Mouse (Mus musculus) brown adipose tissue, adult 24 weeks (tissue): ENCODE data around the gene Zfp462. TPM values are rescaled to one million over a fixed set of nuclear protein-coding genes. Genes with fewer than 3 reads are reported as not detected.

Source experiments
- H3K27ac ChIP-seq: fragments of 200-500 bp; replicated peaks from 2 replicates; pipeline ENCODE4 v1.5.1; 2012; ENCODE audit warnings: low read depth, mild to moderate bottlenecking, low read length
- H3K4me1 ChIP-seq: fragments of 200-500 bp; 2 replicates; pipeline ENCODE4 v1.6.1; 2012; ENCODE audit warnings: low read length, mixed read lengths; ENCODE audit not compliant: control insufficient read depth, insufficient read depth, insufficient read length
- H3K4me3 ChIP-seq: fragments of 200-500 bp; 2 replicates; pipeline ENCODE4 v1.5.1; 2012; ENCODE audit warnings: low read depth, mild to moderate bottlenecking, low read length, moderate library complexity; ENCODE audit not compliant: insufficient read depth
- polyA plus RNA-seq: library from polyadenylated mRNA; stranded (reverse); fragments of >200 nt; gene quantifications from 2 replicates; pipeline ENCODE4 v1.2.4, GENCODE M21; 2012; ENCODE audit not compliant: missing spikeins, insufficient read depth, insufficient read length

The Zfp462 gene
- polyA plus RNA-seq, 1 experiment = 2.1 TPM

DNA sequence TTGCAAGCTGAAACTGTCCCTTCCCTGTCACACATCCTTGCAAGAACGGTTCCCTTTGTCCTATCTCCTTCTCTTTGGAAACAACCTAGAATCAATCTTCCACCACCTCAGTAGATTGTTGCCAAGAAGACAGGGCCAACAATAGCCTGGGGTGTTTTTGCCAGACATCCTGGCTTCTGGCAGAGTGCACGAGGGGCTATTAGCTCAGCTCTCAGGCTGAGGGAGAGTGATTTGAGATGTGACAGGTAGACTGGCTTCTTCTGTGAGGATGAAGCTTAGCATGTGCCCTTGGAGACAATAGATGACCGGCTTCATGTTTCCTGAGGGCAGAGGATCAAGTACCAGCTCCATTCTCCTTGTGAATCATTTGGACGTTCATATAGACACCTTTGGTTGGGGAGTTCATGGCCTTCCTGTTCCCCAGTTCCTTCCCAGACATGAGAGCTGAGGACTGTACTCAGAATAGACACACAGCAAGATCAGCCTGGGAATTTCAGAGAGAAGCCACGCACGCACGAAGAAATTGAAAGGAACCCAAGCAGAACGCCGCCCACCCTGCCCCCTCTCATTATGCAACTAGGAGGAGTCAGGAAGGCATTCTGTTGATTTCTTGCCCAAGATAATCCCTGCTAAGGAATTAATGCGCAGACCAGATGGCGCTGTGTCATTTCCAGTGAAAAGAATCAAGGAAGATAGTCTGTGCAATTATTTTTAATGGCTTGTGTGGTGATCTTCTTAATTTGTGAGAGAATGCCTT is 132.5 kb downstream of the Zfp462 start:
- peak overlapping the region; percentile 95 for H3K27ac ChIP-seq
- peaks cover 3% of the 10 kb centered on the region; the same call in 1 of the 2 replicates for H3K4me1 ChIP-seq
- peak overlapping the region; percentile 30; the same call in 1 of the 2 replicates for H3K4me3 ChIP-seq

GRCm38 (mm10) chr4:55077902-55078716 is 133.3 kb downstream of the Zfp462 start:
- Histone ChIP-seq H3K4me1 (peaks cover 3% of the 10 kb centered on the region; the same call in 1 of the 2 replicates), H3K4me3 (no peak overlapping the region), H3K27ac (peak overlapping the region; percentile 95)

DNA sequence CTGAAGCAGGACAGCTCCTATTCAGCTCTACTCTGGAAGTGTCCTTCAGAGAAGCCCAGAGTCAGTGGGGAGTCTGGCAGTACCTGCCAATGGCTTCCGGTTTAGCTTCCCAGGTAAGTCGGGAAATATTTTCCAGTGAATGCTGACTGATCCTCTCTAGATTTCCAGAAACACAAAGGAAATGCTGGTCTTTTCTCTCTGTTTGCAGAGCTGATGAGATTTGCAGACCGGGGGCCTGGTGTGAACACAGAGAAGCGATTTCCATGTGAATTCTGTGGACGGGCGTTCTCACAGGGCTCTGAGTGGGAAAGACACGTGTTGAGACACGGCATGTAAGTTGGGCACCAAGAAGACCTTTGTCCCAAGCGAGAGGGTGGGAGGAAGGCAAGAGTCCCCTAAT is 134.2 kb downstream of the Zfp462 start:
- H3K4me1 ChIP-seq = peaks cover 3% of the 10 kb centered on the region; the same call in 1 of the 2 replicates

DNA sequence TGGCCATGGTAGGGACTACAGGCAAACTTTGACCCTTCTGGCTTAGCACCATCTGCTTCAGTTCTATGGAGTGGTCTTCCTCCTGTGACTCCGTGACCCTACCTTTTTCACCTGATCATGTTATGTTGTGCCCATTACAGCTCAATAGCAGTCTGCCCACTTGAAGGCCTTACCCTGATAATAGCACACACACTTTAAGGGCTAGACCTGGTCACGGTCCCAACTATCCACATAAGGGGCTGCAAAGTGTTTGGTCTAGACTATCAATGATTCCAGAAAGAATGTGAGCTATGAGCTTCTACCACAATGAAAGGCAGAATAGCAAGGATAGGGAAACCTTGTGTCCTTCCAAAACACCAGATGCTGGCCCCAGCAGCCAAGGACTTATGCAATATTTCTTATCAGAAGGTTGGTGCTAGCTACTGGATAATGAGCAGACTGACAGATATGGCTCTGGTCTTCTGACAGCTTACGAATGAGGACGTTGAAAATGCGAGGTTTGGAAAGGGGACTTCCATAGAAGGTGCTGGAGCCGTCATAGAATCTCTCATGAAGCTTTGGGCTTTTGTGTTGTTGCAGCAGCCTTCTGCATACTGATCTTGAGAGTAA is 139.3 kb downstream of the Zfp462 start:
- Histone ChIP-seq H3K27ac (no peak overlapping the region), H3K4me3 (no peak overlapping the region), H3K4me1 (no peaks in the 10 kb centered on the region)

More for the DNA sequence above, 134.2 kb downstream of the Zfp462 start:
- no peak overlapping the region for H3K4me3 ChIP-seq
- H3K27ac ChIP-seq = 0 out of 2 replicates have a peak overlapping the region, but pooled peaks have one; percentile 36

- Histone ChIP-seq H3K4me3 (no peak overlapping the region), H3K27ac (no peak overlapping the region), H3K4me1 (no peaks in the 10 kb centered on the region)
These were observed 143.3 kb downstream of the Zfp462 start for GRCm38 (mm10) chr4:55088153-55088552.

DNA sequence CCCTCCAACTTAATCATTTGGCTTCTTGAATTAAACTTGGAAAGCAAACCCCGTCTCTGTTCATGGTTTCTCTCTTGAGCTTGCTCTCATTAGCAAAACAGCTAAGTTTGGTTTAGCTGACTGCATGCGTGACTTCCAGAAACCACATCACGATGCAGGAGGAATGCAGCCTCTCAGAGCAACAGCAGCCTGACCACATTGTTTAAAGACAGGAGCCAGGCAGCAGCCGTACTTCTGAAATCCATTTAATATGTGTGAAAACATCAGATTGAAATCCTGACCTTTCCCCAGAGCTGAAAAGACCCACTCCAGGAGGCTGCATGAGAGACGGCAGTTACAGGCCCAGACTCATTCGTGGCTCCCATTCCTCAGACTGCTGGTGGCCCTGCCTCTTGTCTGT is 144.1 kb downstream of the Zfp462 start:
- no peak overlapping the region for H3K4me3 ChIP-seq
- no peak overlapping the region for H3K27ac ChIP-seq

GRCm38 (mm10) chr4:55097157-55097556 is 152.3 kb downstream of the Zfp462 start:
- no peaks in the 10 kb centered on the region for H3K4me1 ChIP-seq
- H3K27ac ChIP-seq = no peak overlapping the region
- H3K4me3 ChIP-seq = no peak overlapping the region

More for the DNA sequence above, 144.1 kb downstream of the Zfp462 start:
- no peaks in the 10 kb centered on the region for H3K4me1 ChIP-seq

DNA sequence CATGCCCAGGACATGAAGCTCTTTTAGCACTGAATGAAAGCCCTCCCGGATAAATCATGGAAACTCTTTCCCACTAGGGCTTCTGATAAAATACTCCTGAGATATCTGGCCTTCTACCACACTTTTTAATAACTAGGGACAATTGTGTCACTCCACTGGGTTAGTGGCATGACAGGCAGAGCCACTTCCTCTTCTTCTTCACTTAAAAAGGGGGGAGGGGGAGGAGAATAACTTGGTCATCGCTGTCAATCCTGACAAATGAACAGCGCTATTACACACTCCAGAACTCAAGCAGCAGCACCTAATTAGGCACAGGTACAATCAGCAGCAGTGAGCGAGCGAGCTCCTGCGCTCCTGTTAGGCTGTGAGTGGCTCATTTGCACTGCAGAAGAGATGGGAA is 153.5 kb downstream of the Zfp462 start:
- Histone ChIP-seq H3K4me1 (no peaks in the 10 kb centered on the region), H3K4me3 (no peak overlapping the region), H3K27ac (no peak overlapping the region)

DNA sequence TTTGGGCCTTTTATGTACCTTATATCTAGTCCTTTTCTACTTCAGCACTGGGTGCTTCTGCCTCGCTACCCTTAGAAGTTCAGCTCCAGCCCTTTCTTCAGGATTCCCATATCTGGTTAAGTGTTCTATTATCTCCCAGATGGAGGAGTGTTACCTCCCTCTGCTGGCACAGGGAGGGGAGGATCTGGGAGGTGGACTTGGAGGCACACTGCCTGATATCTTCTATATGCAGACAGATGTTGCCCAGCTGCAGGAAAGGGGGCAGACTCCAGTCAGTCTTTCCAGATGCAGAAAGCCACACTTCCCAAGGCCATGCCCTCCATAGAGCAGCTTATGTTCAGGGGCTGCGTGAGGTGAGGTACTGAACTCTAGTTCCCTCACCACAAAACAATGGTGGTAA is 156.0 kb downstream of the Zfp462 start:
- no peak overlapping the region for H3K4me3 ChIP-seq
- H3K27ac ChIP-seq = no peak overlapping the region
- no peaks in the 10 kb centered on the region for H3K4me1 ChIP-seq

DNA sequence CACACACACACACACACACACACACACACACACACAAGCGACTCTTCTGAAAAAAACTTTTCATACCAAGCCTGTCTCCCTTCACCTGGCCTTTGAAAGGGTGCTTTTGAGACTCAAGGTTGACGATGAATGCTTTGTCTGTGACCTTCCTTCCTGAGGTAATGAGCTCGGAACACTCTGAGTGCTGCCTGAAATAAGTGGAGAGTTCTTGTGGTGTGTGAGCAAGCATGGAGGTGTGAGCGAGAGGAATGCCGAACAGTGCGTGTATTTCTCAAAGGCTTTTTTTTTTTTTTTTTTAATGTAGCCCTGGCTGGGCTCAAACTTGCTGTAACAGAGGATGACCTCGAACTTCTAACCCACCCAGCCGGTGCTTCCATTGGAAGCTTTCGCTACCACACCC is 156.8 kb downstream of the Zfp462 start:
- Histone ChIP-seq H3K27ac (no peak overlapping the region), H3K4me1 (no peaks in the 10 kb centered on the region)

DNA sequence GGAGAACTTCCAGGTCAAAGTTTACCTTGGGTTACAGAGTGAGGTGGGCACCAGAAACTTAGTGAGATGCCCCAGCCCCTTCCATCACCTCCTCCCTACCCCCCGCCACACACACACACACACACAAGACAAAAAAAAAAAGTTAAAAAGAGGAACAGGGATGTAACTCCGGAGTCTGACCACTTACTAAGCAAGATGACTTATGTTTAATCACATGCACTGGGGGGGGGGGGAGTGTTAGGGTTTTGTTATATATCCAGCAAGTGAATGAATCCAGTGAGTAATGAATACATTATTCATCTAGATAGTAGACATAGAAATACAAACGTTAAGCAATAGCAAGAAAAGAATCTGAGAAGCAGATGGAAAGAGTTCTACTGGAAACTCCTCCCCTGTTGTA is 157.5 kb downstream of the Zfp462 start:
- Histone ChIP-seq H3K27ac (no peak overlapping the region), H3K4me1 (no peaks in the 10 kb centered on the region), H3K4me3 (no peak overlapping the region)

More for the DNA sequence above, 156.8 kb downstream of the Zfp462 start:
- H3K4me3 ChIP-seq = no peak overlapping the region

GRCm38 (mm10) chr4:55103575-55103974 is 158.7 kb downstream of the Zfp462 start:
- H3K4me3 ChIP-seq = no peak overlapping the region
- H3K4me1 ChIP-seq = no peaks in the 10 kb centered on the region
- H3K27ac ChIP-seq = no peak overlapping the region

DNA sequence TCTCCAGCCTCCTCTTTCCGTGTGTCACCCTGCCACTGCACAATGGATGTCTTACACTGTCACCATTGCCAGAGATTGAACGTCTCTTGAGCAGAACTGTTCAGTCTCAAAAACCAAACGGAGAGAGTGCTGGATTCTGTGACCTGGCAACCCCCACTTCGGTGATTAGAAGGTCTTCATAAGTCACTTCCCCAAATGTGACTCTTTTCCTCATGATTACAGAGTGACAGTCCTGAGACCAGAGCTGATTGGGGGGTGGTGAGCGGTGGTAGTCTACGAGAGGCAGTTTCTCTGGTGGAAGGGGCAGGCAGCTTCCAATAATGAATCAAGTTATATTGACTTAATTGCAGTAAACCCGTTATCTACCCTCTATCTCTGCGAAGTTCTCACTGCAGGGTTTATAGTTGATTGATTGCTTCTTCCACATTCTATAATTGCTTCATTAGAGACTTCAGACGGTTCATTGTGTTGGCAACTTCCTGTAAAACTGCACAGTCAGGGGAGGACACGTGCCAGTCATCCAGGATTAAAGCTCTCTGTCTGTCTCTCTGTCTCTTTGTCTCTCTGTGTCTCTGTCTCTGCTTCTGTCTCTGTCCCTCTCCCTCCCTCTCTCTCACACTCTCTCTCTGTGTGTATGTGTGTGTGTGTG is 173.1 kb downstream of the Zfp462 start:
- no peak overlapping the region for H3K4me3 ChIP-seq
- no peak overlapping the region for H3K27ac ChIP-seq
- H3K4me1 ChIP-seq = no peaks in the 10 kb centered on the region

- Histone ChIP-seq H3K27ac (no peak overlapping the region), H3K4me3 (no peak overlapping the region), H3K4me1 (peaks cover 3% of the 10 kb centered on the region; the same call in 1 of the 2 replicates)
These were observed 176.3 kb downstream of the Zfp462 start for GRCm38 (mm10) chr4:55121126-55121525.

GRCm38 (mm10) chr4:55121952-55122351 is 177.1 kb downstream of the Zfp462 start:
- no peak overlapping the region for H3K4me3 ChIP-seq
- no peak overlapping the region for H3K27ac ChIP-seq
- H3K4me1 ChIP-seq = peaks cover 3% of the 10 kb centered on the region; the same call in 1 of the 2 replicates
